Mouse (Mus musculus): ENCODE data around the gene Kcnab1.

The Kcnab1 gene

DNA sequence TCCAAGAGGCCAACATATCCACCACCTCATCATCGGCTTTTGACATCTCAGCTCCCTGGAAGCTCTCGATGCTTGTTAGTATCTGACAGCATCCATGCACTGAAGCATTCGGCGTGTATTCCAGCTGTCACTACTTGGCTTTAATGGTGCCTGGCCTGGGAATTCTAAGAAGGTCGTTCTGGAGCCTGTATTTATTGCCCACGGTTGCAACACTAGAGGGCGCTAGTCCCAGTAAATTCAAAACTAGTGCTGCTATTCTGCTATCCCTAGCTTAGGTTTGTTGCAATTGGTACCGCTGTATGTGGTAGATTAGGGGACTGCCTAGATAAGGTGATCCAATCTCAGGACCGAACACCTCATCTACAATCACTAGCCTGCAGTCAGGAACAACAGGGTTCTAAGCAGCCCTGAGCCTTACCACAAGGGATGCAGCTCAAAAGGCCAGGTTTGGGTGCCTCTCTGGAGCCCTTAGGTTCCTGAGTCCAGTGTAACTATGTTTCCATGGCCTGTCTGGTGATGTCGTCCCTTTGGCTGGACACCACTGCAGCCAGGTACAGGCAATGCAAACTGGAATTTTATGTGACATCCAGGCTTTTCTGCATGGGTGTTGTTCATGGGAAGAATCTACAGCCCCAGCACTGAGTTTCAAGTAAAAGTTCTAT, 208.8 kb downstream of the Kcnab1 start:
- DNase-seq, result peak in 1 of 2 experiments; percentile 58

DNA sequence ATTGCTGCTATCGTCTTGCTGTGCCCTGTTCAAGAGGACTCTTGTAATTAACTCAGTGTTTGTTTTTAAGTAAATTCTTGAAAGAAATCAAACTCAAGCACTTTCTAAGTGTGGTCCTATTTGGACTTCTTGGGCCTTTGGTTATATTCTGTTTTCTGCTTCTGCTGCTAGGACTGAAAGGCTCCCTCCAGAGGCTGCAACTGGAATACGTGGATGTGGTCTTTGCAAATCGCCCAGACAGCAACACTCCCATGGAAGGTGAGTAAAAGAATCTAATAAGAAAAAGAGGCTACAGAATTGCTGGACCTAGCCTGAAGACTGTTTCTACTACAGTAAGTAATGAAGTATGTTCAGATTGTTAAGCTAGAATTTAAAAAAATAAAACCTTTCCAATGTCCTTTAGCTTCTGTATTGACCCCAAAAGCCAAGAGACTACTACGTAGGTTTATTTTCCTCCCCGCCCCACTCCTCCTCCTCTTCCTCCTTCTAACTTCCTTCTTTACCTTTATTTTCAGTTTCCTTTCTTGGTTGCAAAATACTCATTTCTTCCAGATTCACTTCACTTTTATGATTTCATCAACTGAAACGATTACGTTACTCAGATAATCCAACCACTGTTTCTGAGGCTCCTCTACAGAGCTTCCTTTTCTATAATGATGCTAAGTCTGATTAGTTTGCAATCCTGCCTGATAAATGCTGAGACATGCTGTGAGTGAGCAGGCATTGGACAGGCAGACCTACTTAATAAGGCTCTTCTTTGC, 210.2 kb downstream of the Kcnab1 start:
- DNase-seq, result peak in 1 of 2 experiments; percentile 55

DNA sequence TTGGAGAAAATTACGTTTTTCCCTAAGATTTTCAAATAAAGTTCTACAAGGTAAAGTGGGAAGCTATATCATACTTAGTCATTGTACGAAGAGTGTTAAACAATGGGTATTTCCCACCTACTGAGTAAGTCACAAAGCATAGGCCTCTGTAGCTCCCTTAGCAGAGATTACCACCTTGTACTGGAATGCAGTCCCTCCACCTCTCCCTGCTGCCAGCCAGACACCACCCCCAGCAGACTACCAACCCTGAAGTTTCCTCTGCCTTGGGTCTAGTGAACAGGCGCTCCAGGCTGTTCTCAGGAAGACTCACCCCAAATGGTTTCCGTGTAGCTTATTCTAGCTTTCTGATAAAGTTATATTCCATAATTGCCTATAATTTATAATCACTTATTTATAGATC, 211.8 kb downstream of the Kcnab1 start:
- no peak for DNase-seq

DNA sequence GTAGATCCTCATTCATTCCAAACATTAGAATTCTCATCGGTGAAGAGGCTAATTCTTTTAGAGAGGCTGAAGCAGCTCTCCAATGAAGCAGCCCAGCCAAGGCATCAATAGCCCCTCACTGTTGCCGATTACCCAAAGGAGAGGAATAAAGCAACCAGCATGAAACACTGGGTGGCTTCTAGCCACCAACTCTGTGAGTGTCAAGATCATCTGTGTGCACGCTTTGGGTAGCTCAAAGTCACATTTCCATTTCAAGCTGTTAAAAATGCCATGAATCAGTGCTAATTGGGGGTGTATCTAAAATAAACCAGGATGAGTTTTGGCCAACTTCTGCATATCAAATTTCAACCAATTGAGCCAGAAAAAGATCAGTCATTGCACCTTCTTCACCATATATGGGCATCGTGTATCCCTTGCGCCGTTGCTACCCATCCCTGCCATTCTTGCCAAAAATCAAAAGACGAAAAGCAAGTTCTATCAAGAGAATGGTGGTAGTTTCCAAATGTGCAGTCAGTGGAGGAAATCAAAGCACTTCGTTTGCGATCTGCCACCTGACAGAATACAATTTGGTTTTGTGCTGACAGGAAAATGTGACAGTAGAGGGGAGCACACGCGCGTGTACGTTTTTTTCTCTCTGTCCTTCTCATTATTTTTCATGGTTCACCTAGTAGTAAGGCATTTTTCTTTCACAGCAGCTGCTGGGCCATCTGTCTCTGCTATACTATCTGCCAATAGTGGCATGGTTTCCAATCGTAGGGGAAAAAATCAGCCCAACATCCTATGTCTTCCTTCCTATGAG, 213.0 kb downstream of the Kcnab1 start:
- peak; percentile 60 to 70 for DNase-seq

DNA sequence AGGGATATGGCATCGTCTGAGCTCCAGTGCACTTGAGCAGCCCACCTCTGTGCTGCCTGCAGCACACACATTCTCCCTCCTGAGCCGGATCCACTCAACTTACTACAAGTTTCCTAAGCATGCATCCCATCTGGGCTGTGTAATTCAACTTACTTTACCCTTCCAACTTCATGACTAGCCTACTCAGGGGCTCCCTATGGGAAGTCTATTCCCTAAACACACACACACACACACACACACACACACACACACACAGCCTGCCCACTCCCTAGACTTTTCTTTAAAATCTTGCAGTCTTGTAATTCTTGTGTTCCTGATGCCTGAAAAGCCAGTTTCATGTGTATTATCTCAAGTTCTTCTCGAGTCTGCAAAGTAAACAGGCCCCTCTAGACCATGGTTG, 216.1 kb downstream of the Kcnab1 start:
- DNase-seq, result no peak

DNA sequence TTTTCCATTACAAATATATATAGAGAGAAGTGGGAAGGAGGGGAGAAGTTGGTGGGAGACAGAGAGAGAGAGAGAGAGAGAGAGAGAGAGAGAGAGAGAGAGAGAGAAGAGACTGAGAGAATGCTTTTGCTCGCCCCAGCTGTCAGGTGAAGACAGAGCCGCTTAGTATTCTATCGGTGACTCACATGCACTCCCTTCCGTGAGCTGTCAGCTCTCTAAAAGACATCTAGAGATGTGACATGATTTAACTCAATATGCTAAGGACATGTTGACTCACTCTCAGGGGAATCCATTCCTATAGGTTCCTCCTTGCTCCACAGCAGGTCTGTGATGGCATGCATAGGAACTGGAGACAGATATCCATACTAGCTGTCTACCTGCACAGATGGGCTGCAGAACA, 219.6 kb downstream of the Kcnab1 start:
- DNase-seq, result no peak

DNA sequence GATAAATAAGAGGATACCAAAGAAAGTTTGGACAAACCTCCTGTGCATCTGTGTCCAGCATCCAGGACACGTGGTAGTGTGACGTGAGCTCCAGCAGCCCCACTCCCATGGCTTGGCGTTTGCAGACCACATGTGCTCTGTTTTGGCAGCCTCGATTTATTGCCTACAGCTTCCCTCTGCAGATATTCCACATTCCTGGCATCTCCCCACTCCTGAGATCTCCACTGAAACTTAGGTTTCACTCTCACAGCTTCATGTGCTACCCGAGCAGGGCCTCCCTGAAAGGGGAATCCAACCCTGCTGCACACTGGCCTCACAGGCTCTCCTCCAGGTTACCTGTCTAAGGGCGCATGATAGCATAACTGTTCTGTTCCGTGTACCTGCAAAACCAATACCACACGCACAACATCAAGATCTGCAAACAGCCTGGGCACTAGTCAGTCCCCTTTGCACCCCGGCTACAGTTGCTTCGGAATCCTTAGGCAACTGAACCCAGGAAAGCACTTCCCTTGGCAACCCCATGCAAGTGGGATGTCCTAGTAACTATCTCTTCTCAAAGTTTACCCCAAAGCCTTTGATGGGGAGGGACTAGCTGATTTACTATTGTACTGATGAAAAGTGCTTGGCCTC, 228.8 kb downstream of the Kcnab1 start:
- DNase-seq, result no peak

DNA sequence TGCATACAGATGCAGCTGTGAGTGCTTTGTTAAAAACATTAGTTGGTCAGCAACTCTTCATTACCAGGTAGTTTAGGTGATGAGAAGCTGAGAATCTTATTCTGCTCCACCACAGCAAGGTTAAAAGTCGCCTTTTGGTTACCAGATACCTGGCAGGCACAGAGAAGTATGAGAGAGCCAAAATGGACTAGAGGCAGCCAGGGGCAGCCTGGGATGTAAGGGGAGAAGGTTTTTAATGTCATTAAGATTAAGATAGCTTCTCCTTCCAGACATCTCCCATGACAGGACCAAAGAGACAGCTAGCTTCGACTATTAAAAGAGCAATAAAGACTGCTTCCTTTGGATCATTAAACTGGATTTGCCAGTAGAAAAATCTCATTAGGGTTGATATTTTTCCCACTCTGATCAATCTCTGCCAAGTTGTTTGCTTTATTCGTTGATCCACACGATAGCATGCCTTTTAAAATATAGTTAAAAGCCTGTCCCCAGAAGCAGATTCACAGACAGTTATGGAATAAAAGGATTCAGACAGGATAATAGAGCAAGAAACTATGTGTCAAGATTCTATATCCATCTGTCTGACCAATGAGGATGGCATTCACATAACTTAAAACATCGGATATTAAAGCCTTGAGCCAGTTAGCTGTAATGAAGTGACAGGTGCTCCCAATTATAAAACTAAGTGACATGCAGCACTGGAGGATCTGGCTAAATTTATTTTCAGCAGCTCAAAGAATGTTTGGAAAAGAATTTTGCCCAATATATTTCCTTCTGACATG, 231.2 kb downstream of the Kcnab1 start:
- no peak for DNase-seq

DNA sequence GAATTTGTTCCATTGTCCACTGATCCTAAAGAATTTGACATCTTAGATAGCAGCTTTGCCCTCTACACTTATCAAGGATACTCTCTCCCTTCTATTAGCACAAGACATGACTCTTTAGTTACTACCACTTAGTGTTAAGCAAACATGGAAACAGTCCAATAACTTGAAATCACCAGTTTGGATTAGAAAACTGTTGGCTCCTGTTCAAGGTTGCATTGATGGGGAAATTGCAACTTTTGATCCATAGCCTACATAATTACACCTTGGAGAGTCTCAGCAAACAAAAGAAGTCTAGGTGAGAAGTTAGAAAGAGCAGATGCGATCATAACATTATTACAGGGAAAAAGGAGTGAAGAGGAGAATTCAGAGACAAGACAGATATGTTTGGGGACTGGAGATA, 237.0 kb downstream of the Kcnab1 start:
- no peak for DNase-seq

DNA sequence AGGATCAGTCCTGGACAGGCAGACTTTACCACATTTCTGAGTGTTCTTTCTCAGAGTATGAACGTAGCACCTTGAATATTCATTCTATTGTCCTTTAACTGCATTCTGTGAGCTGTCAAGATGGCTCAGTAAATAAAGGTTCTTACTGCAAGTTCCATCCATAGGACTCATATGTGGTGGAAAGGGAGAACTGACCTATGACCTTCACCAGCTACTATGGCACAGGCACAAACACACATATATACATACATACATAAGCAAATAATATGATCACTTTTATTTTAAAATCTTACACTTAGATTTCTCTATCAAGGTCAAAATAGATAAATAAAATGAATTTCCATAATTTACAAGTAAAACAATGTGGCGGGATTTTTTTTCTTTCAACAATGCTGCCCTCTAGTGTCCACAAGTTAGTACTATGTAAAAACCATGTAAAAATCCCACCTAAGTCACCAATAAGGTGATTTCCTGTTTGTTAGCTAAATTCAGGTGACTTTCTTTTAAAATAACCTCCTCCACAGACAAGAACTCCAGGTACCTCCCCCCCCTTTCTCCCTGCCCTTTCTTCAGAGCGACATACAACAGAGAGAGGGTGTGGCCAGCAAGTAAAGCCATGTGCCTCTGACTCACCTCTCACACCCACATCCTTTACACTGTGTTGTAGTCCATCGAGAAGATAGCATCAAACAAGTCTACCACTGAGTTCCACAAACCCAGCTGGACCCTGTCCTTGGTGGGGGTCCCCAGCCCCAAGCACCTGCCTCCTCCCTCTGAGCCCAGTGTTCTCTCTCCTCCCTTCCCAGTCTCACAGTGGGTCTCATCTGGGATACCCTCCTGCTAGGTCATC, 243.3 kb downstream of the Kcnab1 start:
- DNase-seq, result no peak

DNA sequence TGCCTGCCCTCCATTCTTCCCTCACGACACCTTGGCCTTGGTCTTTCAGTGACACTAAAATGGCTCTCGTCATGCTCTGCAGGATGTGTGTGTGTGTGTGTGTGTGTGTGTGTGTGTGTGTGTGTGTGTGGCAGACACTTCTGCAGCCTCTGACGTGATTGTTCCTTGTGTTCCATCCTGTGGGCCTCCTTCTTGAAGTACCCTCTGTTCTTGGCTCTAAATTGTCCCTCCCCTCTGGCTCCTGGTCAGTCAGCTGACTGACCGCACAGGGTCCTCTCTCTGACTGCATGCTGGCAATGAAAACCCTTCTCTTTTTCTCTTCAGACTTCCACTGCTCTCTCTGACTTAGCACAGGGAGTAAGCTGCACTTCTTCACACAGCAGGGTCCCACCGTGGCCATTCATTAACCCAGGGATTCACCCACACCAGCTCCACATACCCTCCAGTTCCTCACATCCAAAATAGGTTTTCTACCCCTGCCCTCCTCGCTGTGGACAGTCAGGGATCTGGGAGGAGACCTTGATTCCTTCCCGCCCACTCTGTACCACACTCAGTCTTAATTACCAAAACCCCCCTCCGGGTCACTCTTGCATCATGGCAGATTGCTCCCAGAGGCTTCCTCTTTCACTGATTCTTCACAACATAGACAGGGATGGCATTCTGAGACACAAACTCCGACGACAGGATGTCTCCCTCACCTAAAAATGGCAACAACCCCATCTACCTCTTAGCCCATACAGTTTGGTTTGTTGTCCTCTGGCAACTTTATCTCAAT, 244.3 kb downstream of the Kcnab1 start:
- DNase-seq, result no peak

DNA sequence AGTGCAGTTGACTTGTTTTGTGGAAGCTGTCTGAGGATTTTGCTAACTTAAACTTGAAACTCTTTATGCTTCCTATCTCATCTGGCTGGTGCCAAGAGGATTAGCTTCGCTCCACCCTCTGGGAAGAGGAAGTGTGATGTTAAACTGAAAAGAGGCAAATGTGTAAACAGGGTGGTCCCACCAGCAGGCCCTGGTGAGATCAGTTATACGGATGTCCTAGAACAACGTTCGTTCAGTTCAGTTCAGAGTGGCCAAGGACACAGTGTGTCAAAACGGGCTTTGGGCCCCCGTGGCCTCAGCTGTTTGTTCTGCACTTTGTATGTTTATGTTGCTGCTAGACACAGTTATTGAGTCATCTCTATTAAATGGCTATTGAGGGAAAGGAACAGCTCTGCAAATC, 246.3 kb downstream of the Kcnab1 start:
- no peak for DNase-seq

DNA sequence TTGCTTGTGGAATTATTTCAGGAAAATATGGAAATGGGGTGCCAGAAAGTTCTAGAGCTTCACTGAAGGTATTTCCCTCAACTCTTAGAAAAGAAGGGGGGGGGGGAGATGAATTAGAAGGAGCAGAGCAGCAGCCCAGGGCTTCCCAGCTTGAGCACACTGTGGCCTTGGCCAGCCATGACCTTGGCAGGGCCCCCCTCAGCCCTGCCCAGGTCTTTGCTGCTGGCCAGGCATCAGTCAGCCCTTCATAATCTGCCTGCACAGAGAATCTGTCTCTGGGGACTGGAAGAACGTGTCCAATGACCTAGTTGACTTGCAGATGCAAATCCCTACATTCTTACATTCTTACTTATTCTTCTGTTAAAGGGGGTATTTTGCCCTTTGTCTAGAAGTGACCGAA, 249.1 kb downstream of the Kcnab1 start:
- DNase-seq, result no peak

DNA sequence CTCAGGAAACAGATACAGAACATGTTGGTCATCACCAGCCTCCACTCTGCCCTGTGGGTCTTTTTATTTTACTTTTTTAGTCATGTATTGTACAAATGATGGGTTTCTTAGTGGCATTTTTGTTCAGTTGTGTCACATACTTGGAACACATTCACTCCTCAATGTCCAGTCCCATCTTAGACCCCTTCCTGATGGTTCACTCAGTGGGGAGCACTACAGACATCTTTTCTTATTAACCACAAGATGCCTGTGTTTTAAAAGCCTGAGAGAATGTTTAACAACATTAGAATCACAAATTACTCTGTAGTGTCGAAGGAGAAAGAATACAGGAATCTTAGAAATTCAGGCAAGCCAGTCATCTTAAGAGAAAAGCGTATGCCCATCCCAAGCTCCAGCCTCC, 249.7 kb downstream of the Kcnab1 start:
- no peak for DNase-seq

DNA sequence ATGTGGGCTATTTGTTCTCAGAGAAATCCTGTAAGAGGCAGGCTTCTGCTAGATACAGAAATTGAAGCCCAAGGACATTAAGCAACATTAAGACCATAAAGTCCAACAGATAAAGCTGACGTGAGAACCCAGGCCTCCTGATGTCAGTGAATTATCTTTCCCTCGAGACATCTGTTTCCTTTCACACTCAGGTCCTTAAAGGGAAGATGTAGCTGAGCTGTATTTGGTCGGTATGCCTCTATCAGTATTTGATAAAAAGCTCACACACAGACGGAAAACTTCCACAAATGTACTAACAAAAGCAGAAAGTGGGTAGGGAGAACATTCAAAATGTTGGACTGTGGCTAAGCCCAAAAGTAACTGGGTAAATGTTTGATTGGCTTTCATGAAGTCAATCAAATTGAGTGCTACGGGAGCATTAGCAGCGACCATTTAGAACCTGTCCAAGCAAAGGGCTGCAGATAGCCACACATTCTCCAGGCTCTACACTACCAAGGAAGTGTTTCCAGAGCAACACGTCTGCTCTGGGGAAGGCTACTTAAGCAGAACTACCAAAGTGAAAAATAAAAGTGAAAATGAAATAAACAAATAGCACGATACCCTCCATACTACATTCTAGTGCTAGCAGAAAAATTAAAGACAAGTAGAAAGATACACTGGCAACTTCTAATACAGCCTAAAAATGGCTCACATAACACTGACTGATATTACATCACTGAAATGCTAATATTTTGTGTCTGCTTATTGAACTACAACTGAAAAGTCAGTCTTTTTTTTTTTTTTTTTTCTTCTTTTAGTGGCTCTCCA, 251.2 kb downstream of the Kcnab1 start:
- no peak for DNase-seq

DNA sequence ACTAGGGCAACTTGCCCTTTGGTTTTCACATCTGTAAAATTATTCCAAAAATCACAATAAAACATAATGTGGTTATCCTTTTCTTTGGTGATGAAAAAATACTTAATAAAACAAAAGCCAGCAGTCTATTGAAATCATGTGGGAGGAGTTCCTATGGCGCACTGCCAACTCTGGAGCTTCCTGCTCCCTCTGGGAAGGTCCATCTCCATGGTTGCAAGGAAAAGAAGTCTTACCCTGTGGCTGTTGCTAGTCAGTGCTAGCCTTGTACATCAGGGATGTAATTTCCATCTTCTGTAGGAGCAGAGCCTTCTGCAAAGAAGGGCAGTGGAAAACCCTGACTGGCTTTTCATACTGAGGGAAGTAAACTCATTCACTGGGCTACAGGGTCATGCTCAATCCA, 254.3 kb downstream of the Kcnab1 start:
- no peak for DNase-seq

DNA sequence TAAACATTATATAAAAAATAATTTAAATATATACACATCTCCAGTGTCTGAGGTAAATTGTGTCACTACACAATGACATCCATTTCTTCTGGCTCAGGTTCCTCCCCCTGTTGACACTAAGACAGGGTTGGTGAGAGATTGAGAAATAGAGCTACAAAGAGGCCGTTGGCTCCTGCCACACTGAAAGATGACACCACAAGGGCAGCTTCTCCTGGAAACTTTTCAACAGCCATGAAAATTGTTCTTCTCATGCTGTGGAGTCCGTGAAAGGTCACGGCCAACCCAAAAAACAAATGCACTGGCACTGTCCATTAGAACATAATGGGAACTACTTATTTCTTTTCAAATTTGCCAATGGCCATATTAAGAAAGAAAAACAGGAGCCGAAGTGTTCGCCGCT, 256.0 kb downstream of the Kcnab1 start:
- no peak for DNase-seq

DNA sequence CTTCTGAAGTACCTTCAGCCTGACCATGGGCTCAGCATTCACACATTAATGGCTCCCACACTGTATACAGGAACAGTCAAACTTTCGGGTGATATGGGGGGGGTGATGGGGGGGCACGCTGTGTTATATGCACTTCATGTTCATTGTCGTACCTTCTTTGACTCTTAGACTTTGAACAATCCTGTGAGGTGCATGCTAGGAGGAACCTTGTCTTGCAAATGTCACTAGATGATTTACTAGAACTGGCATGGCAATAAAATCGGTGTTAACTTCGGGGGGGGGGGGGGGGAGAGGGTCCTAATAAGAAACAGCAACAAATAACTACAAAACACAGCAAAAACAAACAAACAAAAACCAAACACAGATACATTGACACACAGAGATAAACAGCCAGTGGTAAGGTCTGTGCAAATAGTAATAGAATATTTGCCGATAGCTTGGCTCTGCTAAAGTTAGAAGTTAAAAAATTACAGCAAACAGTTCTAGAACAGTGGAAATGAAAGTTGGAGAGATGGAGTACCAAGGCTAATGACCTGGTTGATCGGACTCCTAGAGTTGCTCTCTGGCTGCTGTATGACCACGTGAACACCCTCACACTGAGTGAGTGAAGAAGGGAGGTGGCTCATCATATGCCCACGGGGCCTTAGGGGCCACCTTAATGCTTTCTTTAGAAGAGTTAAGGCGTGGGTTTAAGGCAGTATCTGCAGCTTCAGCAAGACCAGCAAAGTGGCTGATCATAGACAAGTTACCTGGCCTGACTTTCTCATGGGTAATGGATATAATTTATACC, 256.9 kb downstream of the Kcnab1 start:
- DNase-seq, result no peak

DNA sequence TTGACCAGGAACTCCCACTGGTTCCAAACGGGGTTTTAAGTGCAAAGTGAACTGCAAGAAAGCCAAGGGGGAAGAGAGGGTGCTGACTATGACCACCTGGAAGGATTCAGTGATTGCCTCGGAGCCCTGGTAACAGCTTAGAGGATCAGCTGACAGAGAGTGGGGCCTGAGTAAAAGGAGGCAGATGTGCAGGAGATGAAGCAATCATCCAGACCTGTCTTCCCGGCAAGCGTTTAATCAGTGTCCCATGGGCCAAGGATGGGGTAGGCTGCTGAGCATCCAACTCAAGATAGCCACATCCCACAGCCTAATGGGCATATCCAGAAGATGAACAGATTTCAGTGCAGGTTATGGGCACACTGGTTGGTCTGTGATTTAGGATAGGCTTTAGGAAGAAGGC, 258.8 kb downstream of the Kcnab1 start:
- no peak for DNase-seq
